Mouse (Mus musculus) thymus, adult 2 months (tissue): ENCODE measurements around the gene Crybg1. TPM values are rescaled to one million over a fixed set of nuclear protein-coding genes. Genes with fewer than 3 reads are reported as not detected.
A peak's percentile ranks its signal among the peaks of the same experiment; 100 is the strongest.

Experiments
- DNase-seq: peaks from one replicate; pipeline ENCODE4 v3.0.0; 2021
- H3K27ac ChIP-seq: fragments of 200-500 bp; 2 replicates; pipeline ENCODE4 v1.5.1; 2012; ENCODE audit warnings: low read length, control low read depth; ENCODE audit not compliant: control insufficient read depth, insufficient read depth
- H3K27me3 ChIP-seq: fragments of 200-500 bp; 2 replicates; pipeline ENCODE4 v1.6.1; 2012; ENCODE audit warnings: mild to moderate bottlenecking, low read length, moderate library complexity, mixed read lengths; ENCODE audit not compliant: control insufficient read depth, insufficient read depth
- H3K36me3 ChIP-seq: fragments of 200-500 bp; 2 replicates; pipeline ENCODE4 v1.6.1; 2012; ENCODE audit warnings: mild to moderate bottlenecking, low read length, moderate library complexity; ENCODE audit not compliant: control insufficient read depth, insufficient read depth
- H3K4me1 ChIP-seq: fragments of 200-500 bp; replicated peaks from 2 replicates; pipeline ENCODE4 v1.6.1; 2012; ENCODE audit warnings: low read length; ENCODE audit not compliant: control insufficient read depth, insufficient read depth
- H3K4me3 ChIP-seq: fragments of 200-500 bp; 2 replicates; pipeline ENCODE4 v1.5.1; 2012; ENCODE audit warnings: mild to moderate bottlenecking, low read length, control low read depth, moderate library complexity; ENCODE audit not compliant: control insufficient read depth, insufficient read depth
- CTCF ChIP-seq: fragments of 200-500 bp; IDR thresholded peaks from 2 replicates; pipeline ENCODE4 v1.5.1; 2012; ENCODE audit warnings: mild to moderate bottlenecking, control low read depth, low read length, moderate library complexity, borderline replicate concordance; ENCODE audit not compliant: control insufficient read depth, poor library complexity, insufficient read depth; ENCODE audit errors: extremely low read depth
- POLR2A ChIP-seq: fragments of 200-500 bp; IDR thresholded peaks from 2 replicates; pipeline ENCODE4 v1.6.1; 2012; ENCODE audit warnings: mild to moderate bottlenecking, low read length, control low read depth, moderate library complexity; ENCODE audit not compliant: control insufficient read depth, poor library complexity, insufficient read depth; ENCODE audit errors: extremely low read depth
- WGBS: fragments of 180-500 bp; shearing (Covaris S2); methylation state at CpG from one replicate; pipeline ENCODE4 v1.1.7; 2018; 5-methylcytosine and 5-hydroxymethylcytosine counted together
- polyA plus RNA-seq: library from polyadenylated mRNA; depleted of rRNA; stranded (reverse); fragments of >200 nt; gene quantifications from 2 replicates; pipeline ENCODE4 v1.2.3, GENCODE M21; 2012

Crybg1 gene
- polyA plus RNA-seq, 1 experiment, result 6.9 TPM

- H3K27me3 ChIP-seq, result no peaks in the 10 kb centered on the region
- no peak overlapping the region for H3K4me3 ChIP-seq
- TF ChIP-seq POLR2A, result no peak
- no peak for TF ChIP-seq CTCF
- peaks cover 7% of the 10 kb centered on the region for H3K4me1 ChIP-seq
- H3K36me3 ChIP-seq, result no peaks in the 10 kb centered on the region
- no peak overlapping the region for H3K27ac ChIP-seq
- 55% methylated on average over 7 of the region's 7 CpGs for WGBS
- DNase-seq, result peak; percentile 10
Measured at GRCm38 (mm10) chr10:44069131-44069530, 79.5 kb downstream of the Crybg1 start.

- no peak overlapping the region for H3K4me3 ChIP-seq
- H3K36me3 ChIP-seq, result no peaks in the 10 kb centered on the region
- DNase-seq, result no peak
- peaks cover 7% of the 10 kb centered on the region for H3K4me1 ChIP-seq
- no peak overlapping the region for H3K27ac ChIP-seq
- TF ChIP-seq CTCF (no peak), POLR2A (no peak)
- WGBS, result 97% methylated on average over 6 of the region's 6 CpGs
- no peaks in the 10 kb centered on the region for H3K27me3 ChIP-seq
Measured at GRCm38 (mm10) chr10:44065848-44066360, 82.7 kb downstream of the Crybg1 start.

GRCm38 (mm10) chr10:44062981-44063380 is 85.7 kb downstream of the Crybg1 start:
- Histone ChIP-seq H3K27me3 (no peaks in the 10 kb centered on the region), H3K27ac (no peak overlapping the region), H3K4me3 (no peak overlapping the region), H3K36me3 (no peaks in the 10 kb centered on the region), H3K4me1 (no peaks in the 10 kb centered on the region)
- WGBS, result 92% methylated on average over 4 of the region's 4 CpGs
- TF ChIP-seq POLR2A, result no peak
- no peak for TF ChIP-seq CTCF
- DNase-seq, result no peak

- H3K4me1 ChIP-seq, result no peaks in the 10 kb centered on the region
- H3K36me3 ChIP-seq, result no peaks in the 10 kb centered on the region
- WGBS, result 91% methylated on average over 6 of the region's 6 CpGs
- TF ChIP-seq POLR2A (no peak), CTCF (no peak)
- DNase-seq, result no peak
- H3K27me3 ChIP-seq, result no peaks in the 10 kb centered on the region
- H3K27ac ChIP-seq, result no peak overlapping the region
- H3K4me3 ChIP-seq, result no peak overlapping the region
Measured at GRCm38 (mm10) chr10:44050913-44051312, 97.7 kb downstream of the Crybg1 start.

- Histone ChIP-seq H3K27ac (no peak overlapping the region), H3K4me1 (no peaks in the 10 kb centered on the region), H3K4me3 (no peak overlapping the region), H3K36me3 (no peaks in the 10 kb centered on the region), H3K27me3 (no peaks in the 10 kb centered on the region)
- DNase-seq, result peak; percentile 13
- TF ChIP-seq CTCF (no peak), POLR2A (no peak)
- WGBS, result 61% methylated on average over 4 of the region's 4 CpGs
Measured at GRCm38 (mm10) chr10:44044727-44045126, 103.9 kb downstream of the Crybg1 start.

GRCm38 (mm10) chr10:44043630-44044029 is 105.0 kb downstream of the Crybg1 start:
- Histone ChIP-seq H3K4me3 (no peak overlapping the region), H3K27ac (no peak overlapping the region), H3K27me3 (no peaks in the 10 kb centered on the region), H3K36me3 (no peaks in the 10 kb centered on the region), H3K4me1 (no peaks in the 10 kb centered on the region)
- DNase-seq, result no peak
- TF ChIP-seq CTCF, result no peak
- TF ChIP-seq POLR2A, result no peak
- WGBS, result 75% methylated on average over 7 of the region's 7 CpGs

- 100% methylated on average over 2 of the region's 2 CpGs for WGBS
- TF ChIP-seq CTCF, result no peak
- TF ChIP-seq POLR2A, result no peak
- Histone ChIP-seq H3K4me1 (peaks cover 8% of the 10 kb centered on the region), H3K27me3 (no peaks in the 10 kb centered on the region), H3K36me3 (no peaks in the 10 kb centered on the region), H3K4me3 (no peak overlapping the region), H3K27ac (no peak overlapping the region)
- DNase-seq, result no peak
Measured at GRCm38 (mm10) chr10:44039185-44039584, 109.5 kb downstream of the Crybg1 start.
